Comparison of ENCODE assay signal across 8 mouse cellular contexts in the genomic region with DNA sequence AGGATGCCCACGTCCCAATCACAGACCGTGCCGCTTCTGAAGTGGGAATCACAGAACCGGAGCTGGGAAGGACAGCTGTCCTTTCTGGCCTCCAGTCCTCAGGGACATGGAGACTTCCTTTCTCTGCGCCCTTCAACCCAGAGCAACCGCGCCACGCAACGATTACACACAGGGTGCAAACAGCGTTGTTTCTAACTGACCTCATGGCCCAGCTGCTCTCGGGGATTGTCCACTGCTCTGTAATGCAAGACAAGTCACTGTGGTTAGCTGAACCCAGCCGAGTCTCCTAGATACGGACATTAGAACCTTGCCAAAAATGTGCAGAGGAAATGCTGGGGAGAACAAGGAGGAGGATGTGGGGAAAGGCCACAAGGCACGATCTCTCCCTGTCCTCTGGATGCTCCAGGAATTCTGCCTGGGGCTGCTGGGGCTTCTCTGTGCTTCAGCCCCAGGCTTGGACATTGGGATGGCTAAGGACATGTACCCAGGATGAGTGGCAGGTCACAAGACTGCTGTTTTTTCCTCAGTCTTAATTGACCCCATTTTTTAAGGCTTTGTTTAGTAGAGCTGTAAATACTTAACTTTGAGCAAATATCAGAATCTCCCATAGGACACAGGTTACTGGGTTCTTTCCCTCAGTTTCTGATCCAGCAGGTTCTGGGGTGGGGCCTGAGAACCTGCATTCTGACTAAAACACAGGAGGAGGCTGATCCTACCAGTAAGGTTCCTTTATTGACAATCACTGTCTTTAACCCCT. TPM values are rescaled to one million over a fixed set of nuclear protein-coding genes. Genes with fewer than 3 reads are reported as not detected.
DNase-seq lines count a peak whose midpoint lies in the region; ATAC-seq and TF ChIP-seq lines count a peak whose summit lies in the region.

No protein-coding gene starts in this region.

- TF ChIP-seq POLR2A in liver, adult 2 months (IDR thresholded peaks at IDR 0.05; ENCODE audit: extremely low read depth, insufficient read depth, low read length) = no peak
- no peak for TF ChIP-seq POLR2A in kidney, adult 2 months (IDR thresholded peaks at IDR 0.05; ENCODE audit: low read depth, low read length)
- no peak for TF ChIP-seq POLR2A in thymus, adult 2 months (IDR thresholded peaks at IDR 0.05; ENCODE audit: control insufficient read depth, extremely low read depth, insufficient read depth, low read length, poor library complexity)

- 0 out of 2 replicates have a peak overlapping the region, but pooled peaks have one; percentile 4 for H3K9ac ChIP-seq in liver, adult 2 months (ENCODE audit: low read depth, low read length)
- no peak overlapping the region for H3K9ac ChIP-seq in liver, embryonic 12.5 days
- no peak overlapping the region for H3K9ac ChIP-seq in midbrain, embryonic 16.5 days (ENCODE audit: low read depth, low read length)

- ATAC-seq in liver, embryonic 12.5 days = no peak
- no peak for ATAC-seq in midbrain, embryonic 16.5 days

- TF ChIP-seq CTCF in liver, adult 2 months (IDR thresholded peaks at IDR 0.05; ENCODE audit: low read depth, low read length) = no peak
- no peak for TF ChIP-seq CTCF in kidney, adult 2 months (conservative IDR thresholded peaks at IDR 0.05; ENCODE audit: insufficient read depth, insufficient read length, low read depth, low read length)
- TF ChIP-seq CTCF in thymus, adult 2 months (IDR thresholded peaks at IDR 0.05; ENCODE audit: borderline replicate concordance, control insufficient read depth, extremely low read depth, insufficient read depth, low read length, poor library complexity) = no peak

- DNase-seq in liver, adult 2 months (ENCODE audit: extremely low read depth, low read depth, low spot score) = peak; percentile 76
- DNase-seq in kidney, adult 2 months = peak; percentile 81
- peak; percentile 56 to 79 for DNase-seq in natural killer cell, adult 2 months (ENCODE audit: low spot score in 2 of 2)
- DNase-seq in urinary bladder, adult 2 months (ENCODE audit: low spot score) = no peak
- DNase-seq in thymus, adult 2 months = no peak

- no peaks in the 10 kb centered on the region for H3K27me3 ChIP-seq in liver, adult 2 months (ENCODE audit: control insufficient read depth, insufficient read depth, low read length)
- peaks cover 37% of the 10 kb centered on the region for H3K27me3 ChIP-seq in liver, embryonic 12.5 days (replicated peaks)
- H3K27me3 ChIP-seq in kidney, adult 2 months (replicated peaks; ENCODE audit: control insufficient read depth, insufficient read depth, low read length) = no peaks in the 10 kb centered on the region
- peaks cover 3% of the 10 kb centered on the region; the same call in 1 of the 2 replicates for H3K27me3 ChIP-seq in thymus, adult 2 months (ENCODE audit: control insufficient read depth, insufficient read depth, low read length)
- peaks cover 15% of the 10 kb centered on the region for H3K27me3 ChIP-seq in midbrain, embryonic 16.5 days (ENCODE audit: control insufficient read depth, insufficient read depth, low read depth, low read length)

- H3K4me1 ChIP-seq in liver, adult 2 months (ENCODE audit: control insufficient read depth, insufficient read depth, low read length) = peaks cover 9% of the 10 kb centered on the region; the same call in 1 of the 2 replicates
- H3K4me1 ChIP-seq in liver, embryonic 12.5 days = peaks cover 2% of the 10 kb centered on the region; the same call in 1 of the 2 replicates
- H3K4me1 ChIP-seq in brown adipose tissue, adult 24 weeks (ENCODE audit: control insufficient read depth, insufficient read depth, insufficient read length, low read length) = no peaks in the 10 kb centered on the region; the same call in 1 of the 2 replicates
- no peaks in the 10 kb centered on the region for H3K4me1 ChIP-seq in kidney, adult 2 months (ENCODE audit: control insufficient read depth, insufficient read depth, low read length)
- H3K4me1 ChIP-seq in thymus, adult 2 months (replicated peaks; ENCODE audit: control insufficient read depth, insufficient read depth, low read length) = peaks cover 6% of the 10 kb centered on the region; the same call in 1 of the 2 replicates
- H3K4me1 ChIP-seq in midbrain, embryonic 16.5 days (ENCODE audit: control insufficient read depth, insufficient read depth, low read length) = peaks cover 6% of the 10 kb centered on the region; the same call in 1 of the 2 replicates

- H3K4me3 ChIP-seq in liver, adult 2 months (ENCODE audit: insufficient read depth, low read depth, low read length) = no peak overlapping the region
- H3K4me3 ChIP-seq in liver, embryonic 12.5 days = no peak overlapping the region
- H3K4me3 ChIP-seq in brown adipose tissue, adult 24 weeks (ENCODE audit: insufficient read depth, low read depth, low read length) = no peak overlapping the region
- H3K4me3 ChIP-seq in kidney, adult 2 months (ENCODE audit: insufficient read depth, low read depth, low read length) = no peak overlapping the region
- H3K4me3 ChIP-seq in thymus, adult 2 months (ENCODE audit: control insufficient read depth, insufficient read depth, low read length) = no peak overlapping the region
- no peak overlapping the region for H3K4me3 ChIP-seq in midbrain, embryonic 16.5 days (ENCODE audit: low read depth, low read length)

- H3K4me2 ChIP-seq in liver, embryonic 12.5 days = no peak overlapping the region
- H3K4me2 ChIP-seq in midbrain, embryonic 16.5 days (ENCODE audit: low read length) = no peak overlapping the region

- 18% methylated on average over 14 of the region's 14 CpGs for WGBS in liver, adult 2 months
- 29% methylated on average over 14 of the region's 14 CpGs for WGBS in liver, embryonic 12.5 days (ENCODE audit: insufficient replicate concordance)
- WGBS in kidney, adult 2 months = 43% methylated on average over 14 of the region's 14 CpGs
- 43% methylated on average over 14 of the region's 14 CpGs for WGBS in thymus, adult 2 months
- 64% methylated on average over 14 of the region's 14 CpGs for WGBS in midbrain, embryonic 16.5 days

- no peaks in the 10 kb centered on the region for H3K36me3 ChIP-seq in liver, adult 2 months (ENCODE audit: control insufficient read depth, insufficient read depth, low read length)
- H3K36me3 ChIP-seq in liver, embryonic 12.5 days = no peaks in the 10 kb centered on the region
- no peaks in the 10 kb centered on the region for H3K36me3 ChIP-seq in kidney, adult 2 months (ENCODE audit: control insufficient read depth, insufficient read depth, low read length)
- no peaks in the 10 kb centered on the region for H3K36me3 ChIP-seq in thymus, adult 2 months (ENCODE audit: control insufficient read depth, insufficient read depth, low read length)
- no peaks in the 10 kb centered on the region for H3K36me3 ChIP-seq in midbrain, embryonic 16.5 days (ENCODE audit: control insufficient read depth, insufficient read depth, low read length)

- peak overlapping the region; percentile 2; the same call in 1 of the 2 replicates for H3K27ac ChIP-seq in liver, adult 2 months (replicated peaks; ENCODE audit: insufficient read depth, low read depth, low read length)
- H3K27ac ChIP-seq in liver, embryonic 12.5 days = no peak overlapping the region
- peak overlapping the region; percentile 18 for H3K27ac ChIP-seq in brown adipose tissue, adult 24 weeks (replicated peaks; ENCODE audit: low read depth, low read length)
- no peak overlapping the region; the same call in 1 of the 2 replicates for H3K27ac ChIP-seq in kidney, adult 2 months (ENCODE audit: insufficient read depth, low read depth, low read length)
- no peak overlapping the region for H3K27ac ChIP-seq in thymus, adult 2 months (ENCODE audit: control insufficient read depth, insufficient read depth, low read length)
- H3K27ac ChIP-seq in midbrain, embryonic 16.5 days (ENCODE audit: low read length) = no peak overlapping the region

- H3K9me3 ChIP-seq in liver, embryonic 12.5 days (replicated peaks) = no peaks in the 10 kb centered on the region
- H3K9me3 ChIP-seq in midbrain, embryonic 16.5 days (replicated peaks; ENCODE audit: control insufficient read depth, low read length, poor library complexity, severe bottlenecking) = no peaks in the 10 kb centered on the region

- H3K79me2 ChIP-seq in liver, adult 2 months (ENCODE audit: control insufficient read depth, insufficient read depth, low read length) = no peaks in the 10 kb centered on the region

RNA-seq across cellular contexts. Expression of gene Adamts14, which starts 4.9 kb away (rescaled TPM):
- total RNA-seq in liver, adult 2 months (2014; rRNA removed) = 0.55 and 0.60 TPM in 2 replicates
- polyA plus RNA-seq in liver, adult 2 months (2012; rRNA removed) = 0.61 and 0.73 TPM in 2 replicates
- polyA plus RNA-seq in liver, embryonic 12.5 days (2016; fragmentation: Nextera tagmentation; extraction: Ambion mirVana) = 0.27 and 0.38 TPM in 2 replicates
- 0.20 TPM in 1 of 2 replicates, not detected in the other for polyA plus RNA-seq in brown adipose tissue, adult 24 weeks (2012; ENCODE audit: insufficient read depth, insufficient read length, missing spikeins)
- polyA plus RNA-seq in kidney, adult 2 months (2012; rRNA removed) = 1.3 and 1.7 TPM in 2 replicates
- polyA plus RNA-seq in urinary bladder, adult 2 months (2012; rRNA removed) = 1.3 and 1.9 TPM in 2 replicates
- 2.7 and 3.3 TPM in 2 replicates for polyA plus RNA-seq in thymus, adult 2 months (2012; rRNA removed)
- 0.24 and 0.29 TPM in 2 replicates for polyA plus RNA-seq in midbrain, embryonic 16.5 days (2015; fragmentation: Nextera tagmentation; extraction: Ambion mirVana)

RNA-seq across cellular contexts. Expression of gene Prf1, which starts 19.5 kb away (rescaled TPM):
- 0.27 and 0.28 TPM in 2 replicates for total RNA-seq in liver, adult 2 months (2014; rRNA removed)
- polyA plus RNA-seq in liver, adult 2 months (2012; rRNA removed) = 0.18 and 0.26 TPM in 2 replicates
- polyA plus RNA-seq in liver, embryonic 12.5 days (2016; fragmentation: Nextera tagmentation; extraction: Ambion mirVana) = not detected in 2 replicates
- not detected in 2 replicates for polyA plus RNA-seq in brown adipose tissue, adult 24 weeks (2012; ENCODE audit: insufficient read depth, insufficient read length, missing spikeins)
- 0.65 and 1.5 TPM in 2 replicates for polyA plus RNA-seq in kidney, adult 2 months (2012; rRNA removed)
- polyA plus RNA-seq in urinary bladder, adult 2 months (2012; rRNA removed) = 0.74 and 0.94 TPM in 2 replicates
- polyA plus RNA-seq in thymus, adult 2 months (2012; rRNA removed) = 5.7 and 6.1 TPM in 2 replicates
- polyA plus RNA-seq in midbrain, embryonic 16.5 days (2015; fragmentation: Nextera tagmentation; extraction: Ambion mirVana) = not detected in 2 replicates

Comparison
In these comparisons a context has a peak if more than half of its experiments do, and no peak if none do; other contexts are left out.
1. H3K27ac ChIP-seq: peak in liver, adult 2 months (single experiment) and brown adipose tissue, adult 24 weeks (single experiment); none in liver, embryonic 12.5 days (single experiment), kidney, adult 2 months (single experiment), thymus, adult 2 months (single experiment) and midbrain, embryonic 16.5 days (single experiment).
2. DNase-seq: peak in liver, adult 2 months (single experiment), kidney, adult 2 months (single experiment) and natural killer cell, adult 2 months (2 of 2); none in urinary bladder, adult 2 months (single experiment) and thymus, adult 2 months (single experiment).